Mouse (Mus musculus): Measurements from ENCODE around the gene Sept1. TPM values are rescaled to one million over a fixed set of nuclear protein-coding genes. Genes with fewer than 3 reads are reported as not detected.
A peak's percentile ranks its signal among the peaks of the same experiment; 100 is the strongest.

Gene Sept1
- polyA plus RNA-seq, 2 experiments from 2014 or later, result 811 to 836 TPM

- peak; percentile 78 for ATAC-seq
Observed at GRCm38 (mm10) chr7:127217901-127218642, 14.9 kb downstream of the Sept1 start.

DNA sequence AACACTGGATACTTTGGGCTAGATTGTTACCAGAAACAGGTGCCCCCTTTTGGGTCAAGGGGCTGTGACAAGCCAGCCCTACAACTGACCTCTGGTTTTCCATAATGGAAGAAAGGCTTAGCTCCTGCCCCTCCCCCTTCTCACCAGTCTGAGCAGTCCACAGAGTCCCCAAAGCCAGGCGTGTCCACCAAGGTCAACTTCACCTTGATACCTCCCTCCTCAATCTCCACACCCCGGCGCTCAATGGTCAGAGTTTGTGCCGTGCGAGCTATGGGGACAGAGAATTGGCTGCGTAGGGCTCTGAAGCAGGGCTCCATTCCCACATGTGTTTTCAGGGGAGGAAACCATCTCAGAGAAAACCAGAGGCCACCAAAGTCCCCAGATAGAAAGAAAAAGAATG lies 15.5 kb downstream of the Sept1 start:
- no peak for ATAC-seq

DNA sequence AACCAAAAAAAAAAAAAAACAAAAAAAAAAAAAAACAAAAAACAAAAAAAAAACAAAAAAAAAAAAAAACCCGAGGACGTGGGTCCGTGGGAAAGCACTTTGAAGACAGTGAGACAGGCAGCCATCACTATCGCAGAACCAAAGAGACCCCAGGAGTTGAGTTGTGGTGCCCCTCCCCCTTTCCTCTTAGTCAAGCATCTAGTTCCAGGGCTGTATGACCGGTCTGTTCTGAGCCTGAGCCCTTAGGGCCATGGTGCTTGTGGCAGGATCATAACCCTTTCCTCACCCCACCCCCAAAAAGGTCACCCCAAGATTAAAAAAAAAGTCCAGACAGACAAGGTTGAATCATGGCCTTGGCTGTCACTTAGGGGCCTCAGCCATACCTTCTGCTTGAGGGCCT lies 16.6 kb downstream of the Sept1 start:
- ATAC-seq, result no peak

DNA sequence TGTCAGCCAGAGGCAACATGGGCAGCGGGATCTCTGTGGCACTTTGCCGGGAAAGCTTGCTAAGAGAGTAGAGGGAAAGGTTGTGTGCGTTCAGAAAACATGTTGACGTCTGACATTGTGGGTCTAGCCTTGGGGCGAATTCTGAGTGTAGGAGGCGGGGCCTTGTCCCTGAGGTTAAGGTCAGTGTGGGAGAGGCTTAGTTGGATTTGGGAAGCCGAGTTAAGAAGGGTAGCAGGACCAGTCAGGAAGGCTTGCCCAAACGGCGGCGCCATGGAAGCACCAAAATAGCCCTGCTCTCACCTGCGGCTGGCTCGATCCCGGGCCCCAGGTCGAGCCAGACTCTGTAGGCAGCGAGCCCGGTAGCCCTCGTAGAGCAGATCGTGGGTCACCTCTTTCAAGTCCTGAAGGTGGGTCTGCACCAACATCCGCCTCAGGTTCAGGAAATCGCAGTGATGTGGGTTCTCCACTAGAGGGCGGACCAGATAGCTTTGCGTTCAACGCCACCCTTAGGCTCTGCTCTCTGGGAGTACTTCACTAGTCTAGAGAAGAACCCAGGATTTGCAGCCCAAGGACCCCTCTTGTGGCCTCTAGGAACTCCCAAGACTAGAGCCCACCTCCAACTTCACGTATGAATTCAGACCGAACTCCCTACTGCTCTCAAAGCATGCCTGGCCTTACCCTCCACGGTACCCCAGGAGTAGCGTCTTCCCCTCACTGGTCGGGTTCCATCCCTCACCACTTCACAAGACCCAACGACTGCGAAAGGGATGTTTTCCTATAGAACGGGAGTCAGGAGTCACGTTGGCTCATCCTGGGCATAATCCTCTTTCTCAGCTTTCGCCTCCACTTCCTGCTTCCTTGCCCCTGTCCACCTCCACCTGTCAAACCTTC lies 17.7 kb downstream of the Sept1 start:
- peak; percentile 40 for ATAC-seq

- ATAC-seq, result no peak
Observed at GRCm38 (mm10) chr7:127214521-127214920, 18.4 kb downstream of the Sept1 start.

DNA sequence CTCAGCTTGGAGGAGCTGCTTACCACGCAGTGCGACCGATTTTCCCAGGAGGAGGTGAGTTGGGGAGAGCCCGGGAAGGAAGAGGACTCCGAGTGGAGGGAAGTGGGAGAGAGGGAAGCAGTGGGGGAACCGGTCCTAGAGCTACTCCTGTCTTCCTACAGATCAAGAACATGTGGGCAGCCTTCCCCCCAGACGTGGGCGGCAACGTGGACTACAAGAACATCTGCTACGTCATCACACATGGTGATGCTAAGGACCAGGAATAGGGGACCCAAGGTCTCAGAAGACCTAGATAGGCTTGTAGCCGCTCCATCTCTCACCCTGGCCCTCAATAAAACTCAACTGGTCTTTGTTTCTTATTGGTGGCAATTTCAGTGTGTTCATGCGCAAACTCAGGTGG lies 19.0 kb downstream of the Sept1 start:
- ATAC-seq, result no peak

DNA sequence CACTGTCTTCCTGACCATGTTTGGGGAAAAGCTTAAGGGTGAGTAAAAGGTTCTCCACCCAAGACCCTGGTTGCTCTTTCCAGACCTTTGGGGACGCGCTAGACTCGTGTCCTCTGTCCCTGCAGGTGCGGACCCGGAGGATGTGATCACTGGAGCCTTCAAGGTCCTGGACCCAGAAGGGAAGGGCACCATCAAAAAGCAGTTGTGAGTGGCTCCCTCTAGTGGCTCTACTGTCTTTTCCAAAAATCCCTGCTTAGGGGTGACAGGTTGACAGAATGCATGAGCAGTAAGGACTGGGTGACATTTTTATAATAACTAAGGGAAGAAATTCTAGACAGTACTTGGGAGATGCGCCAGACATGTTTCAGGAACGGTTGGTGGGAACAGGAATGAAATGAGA lies 19.4 kb downstream of the Sept1 start:
- ATAC-seq, result no peak

GRCm38 (mm10) chr7:127212432-127213250 lies 20.3 kb downstream of the Sept1 start:
- no peak for ATAC-seq

DNA sequence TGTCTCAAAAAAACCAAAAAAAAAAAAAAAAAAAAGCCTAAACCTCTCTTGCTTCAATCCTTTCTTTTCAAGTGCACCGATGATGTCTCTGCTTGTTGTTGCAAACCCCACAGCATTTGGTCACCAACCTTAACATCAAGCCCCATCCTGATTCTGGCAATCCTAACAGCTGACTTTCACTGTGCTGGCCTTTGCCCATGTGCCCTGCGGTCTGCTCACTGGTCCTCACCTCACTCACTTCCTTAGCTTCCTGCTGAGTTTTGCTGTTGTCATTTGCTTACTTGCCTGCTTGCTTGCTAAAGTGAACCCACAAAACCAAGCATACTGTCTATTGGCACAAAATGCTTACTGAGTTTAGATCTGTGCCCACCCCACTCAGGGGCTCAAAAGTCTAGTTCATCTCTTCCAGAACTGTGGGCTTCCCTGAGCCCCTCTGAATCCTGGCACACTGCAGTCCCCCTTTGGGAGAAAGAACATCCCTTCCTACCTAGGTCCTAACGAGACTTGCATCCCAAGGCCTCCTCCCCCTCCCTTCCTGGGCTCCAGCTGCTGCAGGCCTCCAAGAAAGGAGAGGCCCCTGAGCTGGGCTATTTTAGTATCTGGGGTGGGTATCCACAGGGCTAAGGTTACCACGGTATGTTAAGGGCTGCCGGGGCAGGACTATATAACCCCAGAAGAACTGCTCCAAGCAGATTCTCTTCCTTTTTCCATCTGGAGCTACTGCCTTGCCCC lies 21.8 kb downstream of the Sept1 start:
- no peak for ATAC-seq

- ATAC-seq, result no peak
Observed at GRCm38 (mm10) chr7:127210266-127210665, 22.7 kb downstream of the Sept1 start.

GRCm38 (mm10) chr7:127209851-127210250 lies 23.1 kb downstream of the Sept1 start:
- no peak for ATAC-seq

DNA sequence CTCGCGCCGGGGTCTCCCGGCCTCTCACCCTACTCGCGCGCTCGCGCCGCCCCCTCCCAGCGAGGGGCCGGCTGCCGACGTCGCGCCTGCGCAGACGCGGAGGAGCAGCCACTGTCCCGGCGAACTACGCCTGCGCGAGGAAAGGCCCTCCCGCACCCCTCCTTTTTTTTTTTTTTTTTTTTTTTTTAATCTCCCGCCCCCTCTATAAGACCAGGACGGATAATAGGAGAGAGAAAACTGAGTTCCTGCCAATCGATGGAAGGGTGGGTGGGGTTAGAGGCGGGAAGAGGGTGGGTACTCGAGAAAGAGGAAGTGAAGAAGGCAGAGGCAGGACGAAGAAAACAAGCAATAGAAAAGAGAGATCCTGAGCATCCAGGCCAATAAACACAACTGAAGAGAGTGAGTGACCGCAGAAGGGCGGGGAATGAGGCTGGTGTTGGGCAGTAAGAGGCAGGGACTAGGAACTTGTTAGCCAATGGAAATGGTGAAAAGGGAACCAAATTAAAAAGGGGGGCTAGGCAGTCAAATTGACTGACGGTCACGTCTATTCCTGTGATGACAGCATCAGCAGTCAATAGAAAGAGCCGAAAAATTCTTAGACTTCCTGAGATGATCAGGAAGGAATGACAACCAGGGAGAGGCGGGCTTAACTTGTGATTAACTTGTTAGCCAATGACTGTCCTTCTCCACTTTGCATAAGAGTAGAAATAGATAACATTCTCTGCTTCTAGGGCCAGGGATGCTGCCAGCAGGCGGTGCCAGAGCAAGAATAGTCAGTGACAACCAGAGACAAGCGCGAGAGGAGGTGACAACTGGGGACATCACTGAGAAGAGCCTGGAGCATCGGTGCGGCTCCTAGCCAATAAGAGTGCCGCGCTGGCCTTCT lies 24.1 kb downstream of the Sept1 start, which contains the start of gene Mylpf:
Gene Mylpf, plus strand, starts transcription at position 338 of the 886 bp plus-strand sequence.
- ATAC-seq, result peak; percentile 87

- no peak for ATAC-seq
Observed at GRCm38 (mm10) chr7:127208295-127208552, 24.7 kb downstream of the Sept1 start, which contains the start of gene Tbc1d10b. Gene Tbc1d10b (minus strand): TSS chr7:127208468.

DNA sequence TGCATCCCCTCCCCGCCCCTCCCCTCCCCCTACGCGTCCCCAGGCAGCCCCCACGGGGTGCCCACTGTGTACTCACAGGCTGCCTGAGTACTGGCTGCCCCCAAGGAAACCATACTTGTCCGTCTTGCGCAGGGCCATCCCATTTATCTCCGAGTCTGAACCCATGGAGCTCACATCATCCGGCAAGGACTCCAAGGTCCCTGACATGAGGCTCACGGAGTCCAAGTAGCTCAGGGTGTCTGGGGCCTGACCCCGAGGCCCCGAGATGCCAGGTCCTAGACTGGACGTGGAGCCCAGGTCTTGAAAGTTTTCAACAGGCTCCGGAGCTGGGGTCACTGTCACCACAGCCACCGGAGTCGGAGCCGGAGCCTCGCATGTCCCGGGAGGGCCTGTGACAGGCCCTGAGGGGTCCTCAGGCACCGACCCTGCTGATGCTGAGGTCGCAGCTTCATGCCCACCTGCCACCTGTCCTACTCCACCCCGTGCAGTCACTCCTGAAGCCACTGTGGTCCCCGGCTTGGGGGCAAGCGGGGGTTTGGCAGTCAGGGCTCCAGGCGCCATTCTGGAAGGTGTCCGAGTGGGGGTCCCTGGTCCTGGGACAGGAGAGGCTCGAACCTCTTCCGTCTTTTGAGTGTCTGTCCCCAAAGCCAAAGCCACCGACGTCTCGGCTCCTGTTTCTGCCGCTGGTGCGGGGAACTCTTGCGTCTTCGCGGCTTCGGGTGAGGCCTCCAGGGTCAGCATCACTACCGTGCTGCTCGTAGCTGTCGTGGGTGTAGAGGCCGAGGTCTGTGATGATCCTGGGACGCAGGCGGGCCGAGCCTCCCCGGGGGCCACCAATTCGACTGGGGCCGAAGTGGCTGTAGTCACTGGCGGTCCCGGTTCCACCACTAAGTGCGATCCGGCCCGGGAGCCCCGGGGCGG lies 25.3 kb downstream of the Sept1 start:
- ATAC-seq, result no peak

DNA sequence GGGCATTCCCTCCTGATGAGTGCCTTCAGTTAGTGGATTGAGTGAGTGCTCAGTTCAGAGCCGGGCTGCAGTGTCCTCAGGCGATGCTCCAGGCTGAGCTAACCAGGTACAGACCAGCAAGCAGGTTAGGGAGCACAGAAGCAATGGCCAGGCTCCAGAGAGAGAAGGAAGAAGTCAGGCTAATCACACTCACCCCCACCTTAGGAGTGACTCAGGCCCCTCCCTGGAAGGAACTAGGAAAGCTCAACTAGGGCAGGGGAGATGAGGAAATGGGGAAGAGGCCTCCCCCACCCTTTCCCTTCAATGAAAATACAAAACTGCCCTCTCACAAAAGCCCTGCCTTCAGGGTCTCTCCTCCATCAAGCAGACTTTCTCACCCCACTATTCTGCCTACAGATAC lies 26.3 kb downstream of the Sept1 start:
- ATAC-seq, result no peak

GRCm38 (mm10) chr7:127196484-127196883 lies 36.4 kb downstream of the Sept1 start:
- no peak for ATAC-seq

DNA sequence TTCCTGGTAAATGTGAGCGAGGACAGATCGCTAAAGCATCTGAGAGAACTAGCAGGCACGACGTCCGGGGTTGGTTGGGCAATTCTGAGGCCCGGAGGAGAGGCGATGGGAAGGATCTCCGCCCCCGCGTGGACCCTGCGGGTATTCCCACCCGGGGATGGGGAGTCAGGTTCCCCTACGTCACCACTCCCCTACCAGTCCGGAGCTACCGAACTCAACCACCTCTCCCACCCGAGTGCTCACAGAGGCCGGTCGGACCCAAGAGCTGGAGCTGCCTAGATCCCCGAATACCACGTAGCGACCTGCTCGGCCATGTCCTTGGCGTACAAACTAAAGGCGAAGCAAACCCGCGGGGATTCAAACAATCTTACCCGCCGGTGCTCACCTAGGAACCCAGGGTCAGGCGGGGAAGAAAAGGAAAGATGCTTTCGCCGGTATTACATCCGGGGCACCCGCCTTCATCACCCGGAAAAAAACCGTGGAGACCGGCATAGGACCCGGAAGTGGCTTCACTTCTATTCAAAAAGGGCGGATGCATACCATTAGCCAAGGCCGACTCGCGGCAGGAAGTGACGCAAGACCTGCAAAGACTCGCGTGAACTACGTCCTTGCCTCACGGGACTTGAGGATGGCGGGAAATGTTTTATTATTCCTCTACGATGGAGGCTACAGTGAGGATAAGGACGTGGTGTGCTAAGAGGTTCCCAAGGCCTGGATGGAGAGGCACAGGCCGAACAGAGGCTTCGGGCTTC lies 37.2 kb downstream of the Sept1 start, which contains the start of gene Cd2bp2:
Gene Cd2bp2, minus strand, starts transcription at position 507 of the 752 bp plus-strand sequence.
- peak; percentile 100 for ATAC-seq

DNA sequence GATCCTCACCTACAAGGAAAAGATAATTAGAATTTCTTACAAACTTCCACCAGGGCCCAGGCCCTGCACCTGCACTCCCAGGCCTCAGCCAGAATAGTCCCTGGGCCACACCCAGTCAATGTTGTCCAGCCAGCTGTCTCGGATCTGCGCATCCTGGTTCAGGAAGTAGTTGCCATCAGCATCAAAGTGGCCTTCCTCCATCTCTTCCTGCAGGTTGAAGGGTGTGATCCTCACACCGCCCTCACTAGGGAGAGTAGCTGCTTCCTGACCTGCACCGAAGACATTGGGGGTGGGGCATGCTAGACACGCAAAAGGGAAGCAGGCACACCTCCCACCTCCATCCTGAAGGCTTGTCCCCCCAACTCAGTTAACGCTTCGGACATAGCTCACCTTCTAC lies 38.3 kb downstream of the Sept1 start:
- ATAC-seq, result no peak

GRCm38 (mm10) chr7:127194011-127194632 lies 38.8 kb downstream of the Sept1 start:
- no peak for ATAC-seq

Data from activated CD4-positive, CD25-positive, alpha-beta regulatory T cell, adult 4 months (primary cell).